Mouse (Mus musculus): ENCODE results near the gene Ptk6. TPM values are rescaled to one million over a fixed set of nuclear protein-coding genes. Genes with fewer than 3 reads are reported as not detected.

Gene Ptk6
- polyA plus RNA-seq, 1 experiment from 2014 or later = not detected

DNA sequence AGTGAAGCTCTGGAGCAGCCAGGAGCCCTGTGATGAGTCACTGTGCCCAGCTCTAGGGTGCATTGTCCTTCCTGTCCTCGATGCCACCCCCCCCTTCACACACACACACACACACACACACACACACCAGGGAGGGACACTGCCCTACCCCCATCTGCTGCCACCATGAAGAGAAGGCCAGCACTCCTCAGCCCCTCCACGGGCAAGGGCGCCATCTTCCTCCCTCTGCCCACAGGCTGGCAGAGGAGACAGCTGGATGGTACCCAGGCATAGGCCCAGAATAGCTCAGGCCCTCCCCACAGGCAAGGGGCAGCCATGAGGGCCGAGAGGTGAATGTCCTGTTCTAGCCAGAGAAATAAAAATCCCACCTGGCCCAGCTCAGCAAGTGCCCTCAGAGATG, 46.8 kb downstream of the Ptk6 start:
- ATAC-seq (replicated peaks; ENCODE audit: low FRiP score, low read depth) (no peak), DNase-seq (ENCODE audit: low spot score) (no peak)
- peaks cover 9% of the 10 kb centered on the region for H3K27me3 ChIP-seq (ENCODE audit: insufficient read depth, low read length)

DNA sequence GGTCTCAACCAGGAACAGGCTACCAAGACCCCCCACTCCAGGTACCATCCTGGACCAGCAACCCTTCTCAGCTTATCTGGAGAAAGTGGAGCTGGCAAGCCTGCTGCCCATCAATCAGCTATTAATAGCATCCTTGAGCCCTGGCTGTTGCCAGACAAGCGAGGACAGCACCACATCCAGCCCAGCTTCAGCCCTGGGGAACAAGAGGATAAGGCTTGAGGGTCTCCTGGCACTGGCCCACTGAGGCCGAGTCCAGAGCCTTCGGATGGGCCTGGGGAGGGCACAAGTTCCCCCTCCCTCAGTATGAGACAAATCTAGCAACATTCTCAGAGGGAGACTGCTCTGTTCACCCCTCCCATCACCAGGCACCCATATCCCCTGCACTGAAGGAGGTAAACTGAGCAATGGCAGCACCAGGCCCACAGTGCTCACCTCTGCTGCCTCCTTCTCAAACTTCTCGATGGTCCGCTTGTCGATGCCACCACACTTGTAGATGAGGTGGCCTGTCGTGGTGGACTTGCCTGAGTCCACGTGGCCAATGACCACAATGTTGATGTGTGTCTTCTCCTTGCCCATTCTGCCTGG, 47.7 kb downstream of the Ptk6 start:
- 79% methylated on average over 8 of the region's 8 CpGs for WGBS
- DNase-seq (ENCODE audit: low spot score) (no peak), ATAC-seq (replicated peaks; ENCODE audit: low FRiP score, low read depth) (no peak)
- H3K27me3 ChIP-seq (ENCODE audit: insufficient read depth, low read length) = peaks cover 9% of the 10 kb centered on the region
- no peaks in the 10 kb centered on the region for H3K9me3 ChIP-seq (replicated peaks; ENCODE audit: low read length)
- no peak overlapping the region for H3K9ac ChIP-seq (ENCODE audit: low read depth, low read length)
- TF ChIP-seq CTCF (IDR thresholded peaks at IDR 0.05; ENCODE audit: low read depth) = no peak
- H3K4me2 ChIP-seq (ENCODE audit: low read length) = no peak overlapping the region
- H3K4me3 ChIP-seq (replicated peaks; ENCODE audit: low read depth, low read length) = no peak overlapping the region
- H3K27ac ChIP-seq = no peak overlapping the region
- H3K36me3 ChIP-seq (ENCODE audit: insufficient read depth, low read length) = no peaks in the 10 kb centered on the region
- H3K4me1 ChIP-seq (replicated peaks; ENCODE audit: insufficient read depth, low read length) = no peaks in the 10 kb centered on the region

More for the DNA sequence above, 46.8 kb downstream of the Ptk6 start:
- Histone ChIP-seq H3K27ac (no peak overlapping the region), H3K4me3 (replicated peaks; ENCODE audit: low read depth, low read length) (no peak overlapping the region), H3K4me1 (replicated peaks; ENCODE audit: insufficient read depth, low read length) (no peaks in the 10 kb centered on the region), H3K36me3 (ENCODE audit: insufficient read depth, low read length) (no peaks in the 10 kb centered on the region), H3K4me2 (ENCODE audit: low read length) (no peak overlapping the region), H3K9me3 (replicated peaks; ENCODE audit: low read length) (no peaks in the 10 kb centered on the region), H3K9ac (ENCODE audit: low read depth, low read length) (no peak overlapping the region)
- no peak for TF ChIP-seq CTCF (IDR thresholded peaks at IDR 0.05; ENCODE audit: low read depth)
- WGBS = 57% methylated on average over 4 of the region's 4 CpGs

DNA sequence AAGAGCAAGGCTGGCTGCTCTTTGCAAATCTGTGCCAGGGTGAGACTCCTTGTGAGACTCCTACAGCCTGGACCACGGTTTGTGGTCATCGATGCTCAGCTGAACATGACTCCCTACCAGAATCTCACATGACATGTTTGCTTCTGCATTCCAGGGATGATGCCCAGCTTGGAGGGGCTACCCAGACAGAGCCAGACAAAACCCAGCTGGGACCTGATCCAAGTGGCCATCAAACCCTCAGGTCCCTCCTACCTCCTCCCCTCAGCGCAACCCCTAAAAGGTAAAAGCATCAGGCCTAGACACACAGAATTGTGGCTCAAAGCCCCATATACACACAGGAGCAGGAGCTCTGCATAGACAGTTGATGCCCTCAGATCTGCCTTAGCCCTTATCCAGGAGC, 48.2 kb downstream of the Ptk6 start:
- 57% methylated on average over 3 of the region's 3 CpGs for WGBS
- peaks cover 13% of the 10 kb centered on the region for H3K27me3 ChIP-seq (ENCODE audit: insufficient read depth, low read length)
- no peaks in the 10 kb centered on the region for H3K4me1 ChIP-seq (replicated peaks; ENCODE audit: insufficient read depth, low read length)
- H3K4me2 ChIP-seq (ENCODE audit: low read length) = no peak overlapping the region
- no peaks in the 10 kb centered on the region for H3K9me3 ChIP-seq (replicated peaks; ENCODE audit: low read length)
- no peaks in the 10 kb centered on the region for H3K36me3 ChIP-seq (ENCODE audit: insufficient read depth, low read length)
- DNase-seq (ENCODE audit: low spot score) (no peak), ATAC-seq (replicated peaks; ENCODE audit: low FRiP score, low read depth) (no peak)
- no peak overlapping the region for H3K4me3 ChIP-seq (replicated peaks; ENCODE audit: low read depth, low read length)
- TF ChIP-seq CTCF (IDR thresholded peaks at IDR 0.05; ENCODE audit: low read depth) = no peak
- no peak overlapping the region for H3K27ac ChIP-seq
- H3K9ac ChIP-seq (ENCODE audit: low read depth, low read length) = no peak overlapping the region

DNA sequence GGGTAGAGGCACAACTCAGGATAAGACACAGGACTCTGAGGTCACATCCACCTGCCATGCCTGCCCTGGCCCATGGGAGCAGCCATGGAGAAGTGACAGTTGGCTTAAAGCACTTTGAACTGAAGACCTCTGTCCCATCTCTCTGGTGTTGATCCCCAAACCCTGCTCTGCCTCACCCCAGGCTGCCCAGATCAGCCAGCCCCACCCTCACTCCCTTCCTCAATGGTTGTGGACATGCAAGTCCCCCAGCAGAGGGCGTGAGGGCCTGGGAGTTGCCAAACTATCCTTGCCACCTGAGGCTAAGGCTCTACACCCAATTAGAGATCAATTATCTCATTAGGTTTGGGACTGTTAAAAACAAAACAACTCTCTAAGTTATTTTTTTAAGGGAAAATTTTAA, 48.8 kb downstream of the Ptk6 start:
- Histone ChIP-seq H3K9ac (ENCODE audit: low read depth, low read length) (no peak overlapping the region), H3K4me2 (ENCODE audit: low read length) (no peak overlapping the region), H3K36me3 (ENCODE audit: insufficient read depth, low read length) (no peaks in the 10 kb centered on the region), H3K27me3 (ENCODE audit: insufficient read depth, low read length) (peaks cover 18% of the 10 kb centered on the region), H3K4me1 (replicated peaks; ENCODE audit: insufficient read depth, low read length) (no peaks in the 10 kb centered on the region), H3K4me3 (replicated peaks; ENCODE audit: low read depth, low read length) (no peak overlapping the region), H3K9me3 (replicated peaks; ENCODE audit: low read length) (no peaks in the 10 kb centered on the region), H3K27ac (no peak overlapping the region)
- peak; percentile 54; the same call in 1 of the 2 replicates for TF ChIP-seq CTCF (IDR thresholded peaks at IDR 0.05; ENCODE audit: low read depth)
- ATAC-seq (replicated peaks; ENCODE audit: low FRiP score, low read depth) (no peak), DNase-seq (ENCODE audit: low spot score) (peak; percentile 10)
- WGBS = 10% methylated on average over 1 of the region's 1 CpGs

DNA sequence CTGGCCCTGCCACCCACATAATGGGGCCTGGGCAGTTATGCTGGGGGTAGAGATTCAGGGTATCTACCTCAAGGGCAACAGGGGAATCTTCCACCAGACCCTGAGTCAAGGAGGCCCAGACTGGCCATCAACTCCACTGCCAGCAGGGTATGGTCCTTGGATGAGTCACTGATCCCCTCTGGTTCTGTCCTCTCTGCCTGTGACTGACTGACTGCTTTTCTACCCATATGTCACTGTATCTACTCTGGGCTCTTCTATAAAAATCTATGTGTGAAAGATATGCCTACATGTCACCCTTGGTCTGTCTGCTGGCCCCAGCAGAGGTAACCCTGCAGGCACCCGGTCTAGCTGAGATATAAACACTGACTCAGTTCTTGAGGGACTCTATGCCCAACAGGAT, 49.5 kb downstream of the Ptk6 start:
- no peak overlapping the region for H3K27ac ChIP-seq
- no peak overlapping the region for H3K4me3 ChIP-seq (replicated peaks; ENCODE audit: low read depth, low read length)
- ATAC-seq (replicated peaks; ENCODE audit: low FRiP score, low read depth) (no peak), DNase-seq (ENCODE audit: low spot score) (no peak)
- no peak overlapping the region for H3K4me2 ChIP-seq (ENCODE audit: low read length)
- H3K9me3 ChIP-seq (replicated peaks; ENCODE audit: low read length) = no peaks in the 10 kb centered on the region
- H3K27me3 ChIP-seq (ENCODE audit: insufficient read depth, low read length) = peaks cover 21% of the 10 kb centered on the region
- no peak overlapping the region for H3K9ac ChIP-seq (ENCODE audit: low read depth, low read length)
- no peaks in the 10 kb centered on the region for H3K4me1 ChIP-seq (replicated peaks; ENCODE audit: insufficient read depth, low read length)
- no peaks in the 10 kb centered on the region for H3K36me3 ChIP-seq (ENCODE audit: insufficient read depth, low read length)
- WGBS = 85% methylated on average over 1 of the region's 1 CpGs
- no peak for TF ChIP-seq CTCF (IDR thresholded peaks at IDR 0.05; ENCODE audit: low read depth)

DNA sequence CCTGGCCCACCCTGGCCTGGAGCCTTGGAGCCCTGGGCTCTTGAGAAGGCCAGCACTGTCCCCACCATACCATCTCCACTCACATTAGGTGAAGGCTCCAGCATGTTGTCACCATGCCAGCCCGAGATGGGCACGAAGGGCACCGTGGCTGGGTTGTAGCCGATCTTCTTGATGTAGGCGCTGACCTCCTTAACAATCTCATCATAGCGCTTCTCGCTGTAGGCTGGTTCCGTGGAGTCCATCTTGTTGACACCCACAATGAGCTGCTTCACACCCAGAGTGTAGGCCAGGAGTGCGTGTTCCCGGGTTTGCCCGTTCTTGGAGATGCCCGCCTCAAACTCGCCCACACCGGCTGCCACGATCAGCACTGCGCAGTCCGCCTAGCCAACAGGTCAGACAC, 49.9 kb downstream of the Ptk6 start:
- Histone ChIP-seq H3K4me1 (replicated peaks; ENCODE audit: insufficient read depth, low read length) (0 out of 2 replicates have a peak, but pooled peaks cover 3% of the 10 kb centered on the region), H3K4me3 (replicated peaks; ENCODE audit: low read depth, low read length) (no peak overlapping the region), H3K4me2 (ENCODE audit: low read length) (no peak overlapping the region), H3K27me3 (ENCODE audit: insufficient read depth, low read length) (peaks cover 24% of the 10 kb centered on the region), H3K36me3 (ENCODE audit: insufficient read depth, low read length) (no peaks in the 10 kb centered on the region), H3K9me3 (replicated peaks; ENCODE audit: low read length) (no peaks in the 10 kb centered on the region), H3K27ac (no peak overlapping the region), H3K9ac (ENCODE audit: low read depth, low read length) (no peak overlapping the region)
- no peak for ATAC-seq (replicated peaks; ENCODE audit: low FRiP score, low read depth)
- 95% methylated on average over 17 of the region's 17 CpGs for WGBS
- DNase-seq (ENCODE audit: low spot score) = no peak
- no peak for TF ChIP-seq CTCF (IDR thresholded peaks at IDR 0.05; ENCODE audit: low read depth)

DNA sequence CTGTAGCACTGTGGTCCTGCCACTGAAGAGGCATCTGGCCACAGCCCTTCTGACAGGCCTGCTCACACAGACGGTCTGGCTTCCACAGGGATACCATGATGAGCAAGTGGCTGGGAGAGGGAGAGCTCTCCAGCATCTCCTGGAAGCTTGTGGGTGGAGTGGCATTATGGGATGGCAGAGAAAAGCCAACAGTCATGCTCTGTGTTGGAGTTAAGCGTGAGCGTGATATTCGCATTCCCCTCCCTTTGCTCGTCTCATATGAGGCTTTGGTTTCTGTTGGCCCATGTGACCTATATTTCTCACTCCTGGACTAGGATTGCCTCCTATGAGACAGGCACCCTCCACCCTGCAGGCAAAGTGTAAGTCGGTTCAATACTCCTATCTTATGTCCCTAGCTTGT, 52.3 kb downstream of the Ptk6 start:
- Histone ChIP-seq H3K4me3 (replicated peaks; ENCODE audit: low read depth, low read length) (no peak overlapping the region), H3K36me3 (ENCODE audit: insufficient read depth, low read length) (no peaks in the 10 kb centered on the region), H3K27me3 (ENCODE audit: insufficient read depth, low read length) (0 out of 2 replicates have a peak, but pooled peaks cover 15% of the 10 kb centered on the region), H3K9me3 (replicated peaks; ENCODE audit: low read length) (no peaks in the 10 kb centered on the region), H3K9ac (ENCODE audit: low read depth, low read length) (no peak overlapping the region), H3K4me2 (ENCODE audit: low read length) (no peak overlapping the region), H3K4me1 (replicated peaks; ENCODE audit: insufficient read depth, low read length) (0 out of 2 replicates have a peak, but pooled peaks cover 3% of the 10 kb centered on the region), H3K27ac (no peak overlapping the region)
- no peak for TF ChIP-seq CTCF (IDR thresholded peaks at IDR 0.05; ENCODE audit: low read depth)
- 64% methylated on average over 6 of the region's 6 CpGs for WGBS
- DNase-seq (ENCODE audit: low spot score) (no peak), ATAC-seq (replicated peaks; ENCODE audit: low FRiP score, low read depth) (no peak)

Measured in kidney, postnatal 0 days (tissue).